In genomic region chr11:96074351-96075176, GRCm38 (mm10) we compare ENCODE assay signal across 9 mouse cellular contexts. TPM values are rescaled to one million over a fixed set of nuclear protein-coding genes. Genes with fewer than 3 reads are reported as not detected.
DNase-seq lines count a peak whose midpoint lies in the region; ATAC-seq and TF ChIP-seq lines count a peak whose summit lies in the region.
"Had no signal": no experiment of that assay in that cellular context is flagged by ENCODE, and none has a peak within 500 bp of the region (broad histone marks: within the 10 kb centered on the region; RNA-seq: fewer than 3 reads in every experiment).

No protein-coding gene starts in this region.

- TF ChIP-seq CTCF in thymus, adult 2 months (IDR thresholded peaks at IDR 0.05; ENCODE audit: borderline replicate concordance, control insufficient read depth, extremely low read depth, insufficient read depth, low read length, poor library complexity), result no peak

- H3K9ac ChIP-seq in liver, embryonic 11.5 days (ENCODE audit: low read depth, low read length), result peak overlapping the region; percentile 92
- peak overlapping the region; percentile 89 for H3K9ac ChIP-seq in stomach, embryonic 15.5 days

- H3K4me3 ChIP-seq in thymus, adult 2 months (ENCODE audit: control insufficient read depth, insufficient read depth, low read length), result peak overlapping the region; percentile 81
- peak overlapping the region; percentile 60 for H3K4me3 ChIP-seq in liver, embryonic 11.5 days (ENCODE audit: low read depth, low read length)
- peak overlapping the region; percentile 85 for H3K4me3 ChIP-seq in stomach, embryonic 15.5 days (replicated peaks)

- peaks cover 12% of the 10 kb centered on the region for H3K4me1 ChIP-seq in thymus, adult 2 months (replicated peaks; ENCODE audit: control insufficient read depth, insufficient read depth, low read length)
- H3K4me1 ChIP-seq in liver, embryonic 11.5 days (replicated peaks; ENCODE audit: control insufficient read depth, insufficient read depth, low read length), result peaks cover 9% of the 10 kb centered on the region
- H3K4me1 ChIP-seq in stomach, embryonic 15.5 days, result peaks cover 12% of the 10 kb centered on the region; the same call in 1 of the 2 replicates

- no peak for TF ChIP-seq POLR2A in thymus, adult 2 months (IDR thresholded peaks at IDR 0.05; ENCODE audit: control insufficient read depth, extremely low read depth, insufficient read depth, low read length, poor library complexity)

- H3K9me3 ChIP-seq in liver, embryonic 11.5 days (ENCODE audit: control insufficient read depth, low read length), result no peaks in the 10 kb centered on the region
- H3K9me3 ChIP-seq in stomach, embryonic 15.5 days, result no peaks in the 10 kb centered on the region

- H3K4me2 ChIP-seq in liver, embryonic 11.5 days, result peak overlapping the region; percentile 94
- H3K4me2 ChIP-seq in stomach, embryonic 15.5 days, result peak overlapping the region; percentile 79

- H3K36me3 ChIP-seq in thymus, adult 2 months (ENCODE audit: control insufficient read depth, insufficient read depth, low read length), result peaks cover 4% of the 10 kb centered on the region; the same call in 1 of the 2 replicates
- H3K36me3 ChIP-seq in liver, embryonic 11.5 days (ENCODE audit: control insufficient read depth, insufficient read depth, low read length), result peaks cover 6% of the 10 kb centered on the region
- H3K36me3 ChIP-seq in stomach, embryonic 15.5 days, result peaks cover 5% of the 10 kb centered on the region; the same call in 1 of the 2 replicates

- H3K27me3 ChIP-seq in thymus, adult 2 months (ENCODE audit: control insufficient read depth, insufficient read depth, low read length), result no peaks in the 10 kb centered on the region
- H3K27me3 ChIP-seq in liver, embryonic 11.5 days (replicated peaks; ENCODE audit: control insufficient read depth, insufficient read depth, low read length), result no peaks in the 10 kb centered on the region
- no peaks in the 10 kb centered on the region for H3K27me3 ChIP-seq in stomach, embryonic 15.5 days (replicated peaks)

- H3K27ac ChIP-seq in thymus, adult 2 months (ENCODE audit: control insufficient read depth, insufficient read depth, low read length), result no peak overlapping the region
- peak overlapping the region; percentile 82 for H3K27ac ChIP-seq in liver, embryonic 11.5 days (ENCODE audit: low read depth, low read length)
- peak overlapping the region; percentile 83 for H3K27ac ChIP-seq in stomach, embryonic 15.5 days

- WGBS in thymus, adult 2 months, result 19% methylated on average over 17 of the region's 17 CpGs
- WGBS in liver, embryonic 11.5 days, result 12% methylated on average over 17 of the region's 17 CpGs
- 11% methylated on average over 17 of the region's 17 CpGs for WGBS in stomach, embryonic 15.5 days

- no peak for ATAC-seq in liver, embryonic 11.5 days (replicated peaks; ENCODE audit: low FRiP score)
- ATAC-seq in stomach, embryonic 15.5 days (ENCODE audit: insufficient read depth, low FRiP score, low read depth), result no peak

- peak; percentile 33 for DNase-seq in adrenal gland, adult 2 months
- DNase-seq in adrenal gland, postnatal 4 days (ENCODE audit: low spot score in 2 of 2), result no peak
- no peak for DNase-seq in thymus, adult 2 months
- DNase-seq in thymus, postnatal 14 days, result no peak
- peak; percentile 51 for DNase-seq in heart, postnatal 4 days
- DNase-seq in liver, embryonic 11.5 days (ENCODE audit: low spot score), result peak; percentile 35
- no peak for DNase-seq in urinary bladder, postnatal 10 days (ENCODE audit: low spot score)

RNA-seq across cellular contexts. Expression of gene Atp5g1, which starts 0.9 kb away (rescaled TPM):
- total RNA-seq in adrenal gland, adult 2 months (2021), result 100 to 1,000 TPM; 240 to 384 TPM
- polyA plus RNA-seq in adrenal gland, adult 2 months (2012; rRNA removed), result 484 and 733 TPM in 2 replicates
- 100 to 1,000 TPM; 332 to 356 TPM for total RNA-seq in adrenal gland, postnatal 4 days (2021)
- 330 and 650 TPM in 2 replicates for polyA plus RNA-seq in thymus, adult 2 months (2012; rRNA removed)
- 1,000 to 10,000 TPM; 2,269 to 2,363 TPM for total RNA-seq in heart, postnatal 4 days (2021)
- polyA plus RNA-seq in liver, embryonic 11.5 days (2014; fragmentation: Nextera tagmentation; extraction: Ambion mirVana), result 943 and 994 TPM in 2 replicates
- 718 and 882 TPM in 2 replicates for polyA plus RNA-seq in stomach, embryonic 15.5 days (2015; fragmentation: Nextera tagmentation; extraction: Ambion mirVana)

RNA-seq across cellular contexts. Expression of gene Ube2z, which starts 9.4 kb away (rescaled TPM):
- 10 to 100 TPM; 45.3 to 46.5 TPM for total RNA-seq in adrenal gland, adult 2 months (2021)
- 17.0 and 20.7 TPM in 2 replicates for polyA plus RNA-seq in adrenal gland, adult 2 months (2012; rRNA removed)
- total RNA-seq in adrenal gland, postnatal 4 days (2021), result 10 to 100 TPM; 54.9 to 57.8 TPM
- polyA plus RNA-seq in thymus, adult 2 months (2012; rRNA removed), result 43.3 and 47.9 TPM in 2 replicates
- 10 to 100 TPM; 47.4 to 48.3 TPM for total RNA-seq in heart, postnatal 4 days (2021)
- polyA plus RNA-seq in liver, embryonic 11.5 days (2014; fragmentation: Nextera tagmentation; extraction: Ambion mirVana), result 26.7 and 27.1 TPM in 2 replicates
- polyA plus RNA-seq in stomach, embryonic 15.5 days (2015; fragmentation: Nextera tagmentation; extraction: Ambion mirVana), result 38.2 and 39.7 TPM in 2 replicates

RNA-seq across cellular contexts. Expression of gene Calcoco2, which starts 37.2 kb away (rescaled TPM):
- not detected for total RNA-seq in adrenal gland, adult 2 months (2021)
- not detected in 2 replicates for polyA plus RNA-seq in adrenal gland, adult 2 months (2012; rRNA removed)
- total RNA-seq in adrenal gland, postnatal 4 days (2021), result not detected
- not detected in 2 replicates for polyA plus RNA-seq in thymus, adult 2 months (2012; rRNA removed)
- total RNA-seq in heart, postnatal 4 days (2021), result not detected
- not detected in 2 replicates for polyA plus RNA-seq in liver, embryonic 11.5 days (2014; fragmentation: Nextera tagmentation; extraction: Ambion mirVana)
- 0.13 and 0.18 TPM in 2 replicates for polyA plus RNA-seq in stomach, embryonic 15.5 days (2015; fragmentation: Nextera tagmentation; extraction: Ambion mirVana)
- total RNA-seq: heart, postnatal 36 days had no signal

RNA-seq across cellular contexts. Expression of gene Snf8, which starts 39.9 kb away (rescaled TPM):
- total RNA-seq in adrenal gland, adult 2 months (2021), result 10 to 100 TPM; 79.5 to 92.8 TPM
- polyA plus RNA-seq in adrenal gland, adult 2 months (2012; rRNA removed), result 9.6 and 11.3 TPM in 2 replicates
- 10 to 100 TPM; 74.3 to 78.8 TPM for total RNA-seq in adrenal gland, postnatal 4 days (2021)
- 28.7 and 30.3 TPM in 2 replicates for polyA plus RNA-seq in thymus, adult 2 months (2012; rRNA removed)
- total RNA-seq in heart, postnatal 4 days (2021), result 10 to 100 TPM; 60.9 to 62.7 TPM
- 48.8 and 50.0 TPM in 2 replicates for polyA plus RNA-seq in liver, embryonic 11.5 days (2014; fragmentation: Nextera tagmentation; extraction: Ambion mirVana)
- polyA plus RNA-seq in stomach, embryonic 15.5 days (2015; fragmentation: Nextera tagmentation; extraction: Ambion mirVana), result 87.6 and 98.6 TPM in 2 replicates

RNA-seq across cellular contexts. Expression of gene Gip, which starts 50.2 kb away (rescaled TPM):
- total RNA-seq in adrenal gland, adult 2 months (2021), result not detected
- not detected in 2 replicates for polyA plus RNA-seq in adrenal gland, adult 2 months (2012; rRNA removed)
- not detected for total RNA-seq in adrenal gland, postnatal 4 days (2021)
- polyA plus RNA-seq in thymus, adult 2 months (2012; rRNA removed), result 0.26 and 0.86 TPM in 2 replicates
- not detected for total RNA-seq in heart, postnatal 4 days (2021)
- polyA plus RNA-seq in liver, embryonic 11.5 days (2014; fragmentation: Nextera tagmentation; extraction: Ambion mirVana), result not detected in 2 replicates
- polyA plus RNA-seq in stomach, embryonic 15.5 days (2015; fragmentation: Nextera tagmentation; extraction: Ambion mirVana), result 2.3 and 2.9 TPM in 2 replicates
- total RNA-seq: heart, postnatal 36 days had no signal

Comparison
In these comparisons a context has a peak if more than half of its experiments do, and no peak if none do; other contexts are left out.
1. DNase-seq: peak in adrenal gland, adult 2 months (single experiment), heart, postnatal 4 days (single experiment) and liver, embryonic 11.5 days (single experiment); none in adrenal gland, postnatal 4 days (0 of 2), thymus, adult 2 months (single experiment), thymus, postnatal 14 days (single experiment) and urinary bladder, postnatal 10 days (single experiment).
2. Peak in every context shown above with its lines, with median percentiles within 50 percentile points of each other: H3K4me3 ChIP-seq.